Mouse (Mus musculus): ENCODE measurements around the gene Tmem120b.

The Tmem120b gene

GRCm38 (mm10) chr5:123142161-123143157, 74.2 kb downstream of the Tmem120b start, which contains the start of gene Setd1b:
Setd1b (plus strand) TSS chr5:123142193.
- peak; percentile 68 to 80 for DNase-seq

DNA sequence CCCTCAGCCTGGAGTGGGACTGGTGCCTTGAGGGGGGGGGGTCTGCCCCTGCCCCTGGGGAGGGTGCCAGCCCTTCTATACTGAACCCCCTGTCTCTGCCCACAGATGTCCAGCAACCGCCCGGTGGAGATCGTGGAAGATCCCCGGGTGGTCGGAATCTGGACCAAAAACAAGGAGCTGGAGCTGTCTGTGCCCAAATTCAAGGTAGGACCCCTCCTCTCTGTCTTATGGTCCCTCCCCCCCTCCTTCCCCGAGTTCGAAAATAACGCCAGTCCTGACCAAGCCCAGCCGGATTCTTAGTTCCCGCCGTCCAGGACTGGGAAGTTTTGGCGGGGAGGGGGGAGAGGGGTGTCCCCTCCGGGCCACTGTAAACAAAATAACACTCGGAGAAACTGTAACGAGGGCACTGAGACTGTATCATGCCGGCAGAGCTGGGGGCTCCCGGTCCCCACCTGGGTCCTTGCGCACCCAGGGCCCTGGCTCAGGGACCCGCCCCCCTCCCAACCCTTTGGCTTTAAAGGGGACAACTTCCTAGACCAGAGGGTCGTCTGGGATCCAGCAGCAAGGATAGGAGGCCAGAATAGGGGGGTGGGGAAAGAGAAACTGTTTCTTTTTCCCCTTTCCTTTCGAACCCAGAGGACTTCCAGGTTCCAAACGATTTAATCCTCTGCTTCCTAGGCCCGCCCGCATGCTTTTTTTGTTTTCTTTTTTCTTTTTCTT, 75.2 kb downstream of the Tmem120b start:
- peak in 1 of 2 experiments; percentile 51 for DNase-seq

GRCm38 (mm10) chr5:123143971-123144745, 75.9 kb downstream of the Tmem120b start:
- peak in 1 of 2 experiments; percentile 24 for DNase-seq

DNA sequence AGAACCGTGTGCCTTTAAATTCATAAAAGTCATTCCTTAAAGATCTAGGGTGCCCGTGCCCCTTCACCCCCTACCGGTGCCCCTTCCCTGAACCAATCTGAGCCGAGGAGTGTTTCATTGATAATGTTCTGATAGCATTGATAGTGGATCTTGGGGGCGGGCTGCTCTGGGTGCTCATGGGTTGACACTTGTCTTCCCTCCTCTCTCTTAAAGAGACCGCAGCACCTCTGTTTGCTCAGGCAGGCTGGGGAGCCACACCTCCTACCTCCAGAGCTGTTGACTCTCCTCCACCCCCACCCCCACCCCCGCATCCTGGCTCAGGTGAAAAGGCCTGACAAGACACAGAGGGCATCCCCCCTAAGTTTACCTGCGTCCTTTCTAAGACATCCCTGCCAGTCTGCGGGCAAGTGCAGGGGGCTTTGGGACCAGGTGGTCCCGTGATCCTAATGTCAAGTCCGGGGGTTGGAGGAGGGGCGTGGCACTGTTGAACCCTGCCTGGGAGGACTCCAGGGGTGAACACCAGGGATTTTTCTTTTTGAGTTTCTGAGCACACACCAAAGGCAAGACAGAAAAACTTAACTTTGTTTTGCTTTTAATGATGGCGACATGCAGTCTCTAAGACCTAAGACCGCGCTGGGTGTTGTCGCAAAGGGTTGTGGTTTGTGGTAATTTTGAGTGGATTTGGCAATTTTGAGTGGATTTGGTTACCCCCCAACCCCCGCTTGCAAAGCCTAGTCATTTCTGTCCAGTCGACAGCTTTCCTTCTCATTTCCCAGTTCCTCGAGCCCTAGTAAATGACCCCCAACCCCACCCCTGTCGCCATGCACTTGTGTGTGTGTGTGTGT, 76.8 kb downstream of the Tmem120b start:
- DNase-seq = peak in 1 of 2 experiments; percentile 31

DNA sequence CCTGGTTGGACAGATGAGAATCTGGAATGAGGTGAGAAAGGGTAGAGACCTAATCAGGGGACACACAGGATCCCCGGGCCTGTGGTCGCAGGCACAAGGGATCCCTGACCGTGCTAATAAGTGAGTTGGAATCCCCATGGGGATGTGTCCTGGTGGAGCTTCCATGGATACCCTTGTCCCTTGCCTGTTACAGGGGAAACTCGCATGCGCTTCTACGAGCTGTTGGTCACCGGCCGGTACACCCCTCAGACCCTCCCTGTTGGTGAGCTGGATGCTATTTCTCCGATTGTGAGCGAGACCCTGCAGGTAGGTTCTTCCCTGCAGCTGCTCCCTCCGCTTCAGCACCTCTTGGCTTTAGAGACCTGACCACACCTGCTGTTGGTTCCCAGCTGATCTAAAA, 78.1 kb downstream of the Tmem120b start:
- DNase-seq = peak in 1 of 2 experiments; percentile 18

DNA sequence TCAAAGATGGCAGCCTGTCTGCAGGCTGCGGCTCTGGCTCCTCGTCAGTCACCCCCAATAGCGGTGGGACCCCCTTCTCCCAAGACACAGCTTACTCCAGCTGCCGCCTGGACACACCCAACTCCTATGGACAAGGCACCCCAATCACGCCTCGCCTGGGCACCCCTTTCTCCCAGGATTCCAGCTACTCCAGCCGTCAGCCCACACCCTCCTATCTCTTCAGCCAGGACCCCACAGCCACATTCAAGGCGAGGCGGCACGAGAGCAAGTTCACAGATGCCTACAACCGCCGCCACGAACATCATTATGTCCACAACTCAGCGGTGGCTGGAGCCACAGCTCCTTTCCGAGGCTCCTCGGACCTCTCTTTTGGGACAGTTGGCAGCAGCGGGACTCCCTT, 79.4 kb downstream of the Tmem120b start:
- no peak for DNase-seq

- DNase-seq = peak in 1 of 2 experiments; percentile 31
Measured at GRCm38 (mm10) chr5:123148073-123148722, 80.0 kb downstream of the Tmem120b start.

GRCm38 (mm10) chr5:123149451-123150400, 81.5 kb downstream of the Tmem120b start:
- DNase-seq = peak; percentile 91 to 92

DNA sequence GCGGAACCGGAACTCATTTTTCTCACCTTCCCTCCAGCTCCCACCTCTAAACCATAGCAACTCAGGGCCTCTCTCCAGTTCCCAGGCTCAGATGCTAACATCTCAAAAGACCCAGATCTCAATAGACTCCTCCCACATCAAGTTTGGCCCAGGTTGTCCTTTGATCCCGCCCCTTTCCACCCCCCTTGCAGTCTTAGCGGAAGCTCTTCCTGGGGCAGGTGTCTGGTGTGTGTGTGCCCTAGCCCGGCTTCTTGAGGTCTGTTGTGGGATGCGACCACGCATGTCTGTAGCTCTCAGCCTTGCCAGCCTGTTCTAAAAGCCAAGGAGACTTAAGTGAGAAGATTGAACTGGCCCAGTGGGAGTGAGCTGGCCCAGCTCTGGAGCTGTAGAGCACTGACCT, 82.4 kb downstream of the Tmem120b start:
- DNase-seq = peak; percentile 46 to 48

DNA sequence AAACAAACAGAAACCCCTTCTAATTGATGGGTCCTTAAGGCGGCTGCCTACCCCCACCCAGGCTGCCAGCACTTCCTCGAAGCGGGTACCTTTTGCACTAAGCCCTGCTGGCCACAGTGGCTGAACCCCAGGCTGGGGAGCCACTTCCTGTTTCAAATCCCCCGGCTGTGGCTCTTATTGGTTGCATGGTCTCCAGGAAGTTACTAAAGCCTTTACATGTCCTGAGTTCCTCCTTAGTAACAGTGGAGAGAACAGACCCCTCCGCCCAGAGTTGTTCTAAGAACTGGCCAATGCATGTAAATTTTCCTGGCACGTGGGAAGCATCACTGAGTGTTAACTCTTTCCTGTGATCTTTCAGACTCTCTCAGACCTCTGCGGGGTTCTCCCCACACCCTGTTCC, 82.9 kb downstream of the Tmem120b start:
- peak; percentile 73 to 76 for DNase-seq

- DNase-seq = no peak
Measured at GRCm38 (mm10) chr5:123151707-123152362, 83.6 kb downstream of the Tmem120b start.

GRCm38 (mm10) chr5:123152901-123153300, 84.7 kb downstream of the Tmem120b start:
- DNase-seq = no peak

GRCm38 (mm10) chr5:123155425-123155824, 87.2 kb downstream of the Tmem120b start:
- peak; percentile 75 to 83 for DNase-seq

GRCm38 (mm10) chr5:123156763-123157162, 88.5 kb downstream of the Tmem120b start:
- no peak for DNase-seq

- no peak for DNase-seq
Measured at GRCm38 (mm10) chr5:123157972-123158371, 89.8 kb downstream of the Tmem120b start.

DNA sequence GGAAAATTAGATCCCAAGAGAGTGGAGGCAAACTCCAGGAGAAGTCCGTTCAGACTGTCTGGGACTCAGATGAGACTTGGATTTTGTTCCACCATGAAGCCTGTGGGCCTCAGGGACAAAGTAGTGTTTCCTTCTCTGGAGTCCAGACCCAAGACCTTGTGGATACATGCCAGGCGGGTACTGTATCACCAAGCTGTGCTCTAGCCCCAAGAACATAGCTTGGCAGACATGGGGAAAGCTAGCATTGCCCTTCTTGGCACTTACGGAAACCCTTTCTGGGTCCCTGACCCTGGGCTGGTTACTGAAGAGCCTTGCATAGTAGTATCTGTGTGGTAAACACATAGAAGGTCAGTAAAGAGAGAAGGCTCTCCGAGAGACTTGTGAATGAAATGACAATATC, 91.2 kb downstream of the Tmem120b start:
- no peak for DNase-seq

- DNase-seq = no peak
Measured at GRCm38 (mm10) chr5:123159866-123160265, 91.7 kb downstream of the Tmem120b start.

DNA sequence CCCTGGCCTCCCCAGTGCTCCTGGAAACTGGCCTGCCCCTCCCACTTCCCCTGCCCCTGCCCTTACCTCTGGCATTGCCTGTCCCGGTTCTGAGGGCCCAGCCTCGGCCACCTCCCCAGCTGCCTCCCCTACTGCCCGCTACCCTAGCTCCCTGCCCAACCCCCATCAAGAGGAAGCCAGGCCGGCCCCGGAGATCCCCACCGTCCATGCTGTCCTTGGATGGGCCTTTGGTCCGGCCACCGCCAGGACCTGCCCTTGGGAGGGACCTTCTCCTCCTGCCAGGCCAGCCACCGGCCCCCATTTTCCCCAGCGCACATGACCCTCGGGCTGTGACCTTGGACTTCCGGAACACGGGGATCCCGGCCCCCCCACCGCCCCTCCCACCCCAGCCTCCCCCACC, 92.1 kb downstream of the Tmem120b start:
- no peak for DNase-seq

DNA sequence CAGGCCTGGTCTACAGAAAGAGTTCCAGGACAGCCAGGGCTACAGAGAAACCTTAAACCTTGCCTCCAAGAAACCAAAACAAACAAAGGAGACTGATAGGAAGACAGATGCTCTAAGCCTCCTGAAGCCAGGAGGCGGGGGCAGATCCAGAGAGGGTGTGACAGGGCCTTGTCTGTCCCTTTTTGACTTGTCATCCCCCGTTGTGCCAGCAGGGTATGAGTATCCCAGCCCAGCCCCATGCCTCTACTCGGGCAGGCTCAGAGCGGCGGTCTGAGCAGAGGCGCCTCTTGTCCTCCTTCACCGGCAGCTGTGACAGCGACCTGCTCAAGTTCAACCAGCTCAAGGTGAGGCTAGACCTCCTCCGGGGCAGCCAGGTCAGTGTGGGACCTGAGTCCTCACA, 94.7 kb downstream of the Tmem120b start:
- DNase-seq = no peak

All from lung, postnatal 4 days (tissue).